24 mouse cellular contexts compared by ENCODE assay signal in genomic region chr11:77525804-77526486, GRCm38 (mm10). TPM values are rescaled to one million over a fixed set of nuclear protein-coding genes. Genes with fewer than 3 reads are reported as not detected.
DNase-seq lines count a peak whose midpoint lies in the region; ATAC-seq and TF ChIP-seq lines count a peak whose summit lies in the region.
"Had no signal": no experiment of that assay in that cellular context is flagged by ENCODE, and none has a peak within 500 bp of the region (broad histone marks: within the 10 kb centered on the region; RNA-seq: fewer than 3 reads in every experiment).

No protein-coding gene starts in this region.

- no peak overlapping the region for H3K9ac ChIP-seq in kidney, postnatal 0 days (ENCODE audit: low read depth, low read length)
- H3K9ac ChIP-seq: forebrain, embryonic 15.5 days; hindbrain, embryonic 12.5 days; intestine, embryonic 15.5 days had no signal

- no peak overlapping the region for H3ac ChIP-seq in C2C12 (ENCODE audit: control insufficient read depth, insufficient read length, low read depth)

- H3K79me2 ChIP-seq in C2C12 (ENCODE audit: control insufficient read depth, insufficient read depth) = no peaks in the 10 kb centered on the region

- no peaks in the 10 kb centered on the region for H3K79me3 ChIP-seq in C2C12 (ENCODE audit: low read depth)

- H3K4me1 ChIP-seq in kidney, postnatal 0 days (replicated peaks; ENCODE audit: insufficient read depth, low read length) = no peaks in the 10 kb centered on the region
- H3K4me1 ChIP-seq: hindbrain, embryonic 12.5 days; intestine, embryonic 15.5 days had no signal

- H3K27me3 ChIP-seq in kidney, postnatal 0 days (ENCODE audit: insufficient read depth, low read length) = no peaks in the 10 kb centered on the region
- H3K27me3 ChIP-seq in C2C12 (ENCODE audit: control insufficient read depth, insufficient read depth, insufficient read length) = no peaks in the 10 kb centered on the region
- H3K27me3 ChIP-seq: forebrain, embryonic 15.5 days; hindbrain, embryonic 12.5 days; intestine, embryonic 15.5 days had no signal

- WGBS in kidney, postnatal 0 days = 72% methylated on average over 3 of the region's 3 CpGs

- peak; percentile 21; the same call in 1 of the 2 replicates for TF ChIP-seq CTCF in kidney, postnatal 0 days (IDR thresholded peaks at IDR 0.05; ENCODE audit: low read depth)
- TF ChIP-seq CTCF in C2C12 (IDR thresholded peaks at IDR 0.05; ENCODE audit: control insufficient read depth, insufficient read depth, insufficient read length) = no peak

- H3K27ac ChIP-seq in kidney, postnatal 0 days = no peak overlapping the region
- H3K27ac ChIP-seq: embryonic facial prominence, embryonic 10.5 days; forebrain, embryonic 15.5 days; hindbrain, embryonic 12.5 days; intestine, embryonic 15.5 days had no signal

- H3K36me3 ChIP-seq in kidney, postnatal 0 days (ENCODE audit: insufficient read depth, low read length) = no peaks in the 10 kb centered on the region
- peaks cover 12% of the 10 kb centered on the region for H3K36me3 ChIP-seq in C2C12 (ENCODE audit: control insufficient read depth, insufficient read depth)
- H3K36me3 ChIP-seq: hindbrain, embryonic 12.5 days; intestine, embryonic 15.5 days had no signal

- H3K9me3 ChIP-seq in kidney, postnatal 0 days (replicated peaks; ENCODE audit: low read length) = no peaks in the 10 kb centered on the region
- H3K9me3 ChIP-seq: embryonic facial prominence, embryonic 10.5 days; forebrain, embryonic 15.5 days; hindbrain, embryonic 12.5 days; intestine, embryonic 15.5 days had no signal

- no peak overlapping the region for H3K4me3 ChIP-seq in kidney, postnatal 0 days (replicated peaks; ENCODE audit: low read depth, low read length)
- no peak overlapping the region for H3K4me3 ChIP-seq in C2C12 (ENCODE audit: insufficient read depth, poor library complexity, severe bottlenecking)
- H3K4me3 ChIP-seq: embryonic facial prominence, embryonic 10.5 days; forebrain, embryonic 15.5 days; hindbrain, embryonic 12.5 days; intestine, embryonic 15.5 days had no signal

- ATAC-seq in kidney, postnatal 0 days (replicated peaks; ENCODE audit: low FRiP score, low read depth) = no peak
- 0 out of 2 replicates have a peak, but pooled peaks have one; percentile 25 for ATAC-seq in erythroid progenitor cell, adult 5-6 weeks (replicated peaks; ENCODE audit: low FRiP score, poor library complexity, severe bottlenecking)
- ATAC-seq: forebrain, embryonic 15.5 days; intestine, embryonic 15.5 days had no signal

- H3K4me2 ChIP-seq in kidney, postnatal 0 days (ENCODE audit: low read length) = no peak overlapping the region
- H3K4me2 ChIP-seq: forebrain, embryonic 15.5 days; hindbrain, embryonic 12.5 days; intestine, embryonic 15.5 days had no signal

- DNase-seq in kidney, postnatal 0 days (ENCODE audit: low spot score) = no peak
- no peak for DNase-seq in kidney, adult 8-10 months
- peak; percentile 68 for DNase-seq in 416B (ENCODE audit: low read depth)
- no peak for DNase-seq in ovary, postnatal 10 days (ENCODE audit: low spot score)
- no peak for DNase-seq in urinary bladder, adult 18-20 months (ENCODE audit: low spot score in 2 of 2)
- DNase-seq: adrenal gland, adult 2 months; cerebellum, adult 11 months; cerebellum, postnatal 36 days; heart, adult 18-20 months; kidney, postnatal 14 days; liver; lung, adult 2 months; right cerebral cortex, postnatal 4 days; thymus, postnatal 25 days had no signal

TF ChIP-seq in C2C12, 6 proteins besides CTCF, POLR2A, EP300 and RAD21:
- TF ChIP-seq USF1 (IDR thresholded peaks at IDR 0.05; ENCODE audit: low read depth) = no peak
- peak; percentile 55 for TF ChIP-seq MAX (IDR thresholded peaks at IDR 0.05)

RNA-seq across cellular contexts. Expression of gene Gm10392, which starts 6.9 kb away (rescaled TPM):
- not detected in 2 replicates for polyA plus RNA-seq in kidney, postnatal 0 days (2015; fragmentation: Nextera tagmentation; extraction: Ambion mirVana)
- polyA plus RNA-seq in C2C12 (2012; fragmentation: generic; extraction: Trizol) = not detected
- not detected in 2 replicates for total RNA-seq in erythroid progenitor cell, adult 5-6 weeks (2015; ENCODE audit: low replicate concordance)
- total RNA-seq in erythroid progenitor cell, adult 5-6 weeks (2017; ENCODE audit: low replicate concordance) = 0.13 TPM in 1 of 2 replicates, not detected in the other
- total RNA-seq: adrenal gland, adult 2 months; heart, adult 18-20 months; layer of hippocampus, postnatal 14 days; left cerebral cortex, postnatal 36 days had no signal
- polyA plus RNA-seq: adrenal gland, adult 2 months; forebrain, embryonic 15.5 days; intestine, embryonic 15.5 days; neural tube, embryonic 14.5 days; testis, adult 2 months had no signal

RNA-seq across cellular contexts. Expression of gene Trp53i13, which starts 10.2 kb away (rescaled TPM):
- 34.8 and 36.0 TPM in 2 replicates for polyA plus RNA-seq in kidney, postnatal 0 days (2015; fragmentation: Nextera tagmentation; extraction: Ambion mirVana)
- polyA plus RNA-seq in C2C12 (2012; fragmentation: generic; extraction: Trizol) = 18.2 TPM
- total RNA-seq in erythroid progenitor cell, adult 5-6 weeks (2015; ENCODE audit: low replicate concordance) = 0.84 TPM in 1 of 2 replicates, not detected in the other
- total RNA-seq in erythroid progenitor cell, adult 5-6 weeks (2017; ENCODE audit: low replicate concordance) = 2.0 and 6.7 TPM in 2 replicates

RNA-seq across cellular contexts. Expression of gene Abhd15, which starts 11.0 kb away (rescaled TPM):
- 1.9 and 2.2 TPM in 2 replicates for polyA plus RNA-seq in kidney, postnatal 0 days (2015; fragmentation: Nextera tagmentation; extraction: Ambion mirVana)
- polyA plus RNA-seq in C2C12 (2012; fragmentation: generic; extraction: Trizol) = 1.5 TPM
- not detected in 2 replicates for total RNA-seq in erythroid progenitor cell, adult 5-6 weeks (2015; ENCODE audit: low replicate concordance)
- total RNA-seq in erythroid progenitor cell, adult 5-6 weeks (2017; ENCODE audit: low replicate concordance) = 0.68 and 0.90 TPM in 2 replicates

RNA-seq across cellular contexts. Expression of gene Git1, which starts 32.6 kb away (rescaled TPM):
- 10.9 and 11.3 TPM in 2 replicates for polyA plus RNA-seq in kidney, postnatal 0 days (2015; fragmentation: Nextera tagmentation; extraction: Ambion mirVana)
- polyA plus RNA-seq in C2C12 (2012; fragmentation: generic; extraction: Trizol) = 56.7 TPM
- total RNA-seq in erythroid progenitor cell, adult 5-6 weeks (2015; ENCODE audit: low replicate concordance) = 9.2 and 15.5 TPM in 2 replicates
- 6.8 and 11.6 TPM in 2 replicates for total RNA-seq in erythroid progenitor cell, adult 5-6 weeks (2017; ENCODE audit: low replicate concordance)

RNA-seq across cellular contexts. Expression of gene Ankrd13b, which starts 36.5 kb away (rescaled TPM):
- 5.8 and 6.4 TPM in 2 replicates for polyA plus RNA-seq in kidney, postnatal 0 days (2015; fragmentation: Nextera tagmentation; extraction: Ambion mirVana)
- 64.3 TPM for polyA plus RNA-seq in C2C12 (2012; fragmentation: generic; extraction: Trizol)
- 3.2 and 3.8 TPM in 2 replicates for total RNA-seq in erythroid progenitor cell, adult 5-6 weeks (2015; ENCODE audit: low replicate concordance)
- total RNA-seq in erythroid progenitor cell, adult 5-6 weeks (2017; ENCODE audit: low replicate concordance) = 0.64 TPM in 1 of 2 replicates, not detected in the other
